Mouse (Mus musculus) embryo, embryonic 9.5 days (tissue): ENCODE results near the gene Olig2.

ENCODE experiments used
- DNase-seq: peaks from one replicate; pipeline ENCODE4 v3.0.0-alpha.2; 2017; ENCODE audit errors: extremely low spot score

The Olig2 gene

GRCm38 (mm10) chr16:91225233-91226037, at the start of gene Olig2:
Gene Olig2, plus strand, starts transcription at chr16:91225457.
- DNase-seq, result peak; percentile 83

DNA sequence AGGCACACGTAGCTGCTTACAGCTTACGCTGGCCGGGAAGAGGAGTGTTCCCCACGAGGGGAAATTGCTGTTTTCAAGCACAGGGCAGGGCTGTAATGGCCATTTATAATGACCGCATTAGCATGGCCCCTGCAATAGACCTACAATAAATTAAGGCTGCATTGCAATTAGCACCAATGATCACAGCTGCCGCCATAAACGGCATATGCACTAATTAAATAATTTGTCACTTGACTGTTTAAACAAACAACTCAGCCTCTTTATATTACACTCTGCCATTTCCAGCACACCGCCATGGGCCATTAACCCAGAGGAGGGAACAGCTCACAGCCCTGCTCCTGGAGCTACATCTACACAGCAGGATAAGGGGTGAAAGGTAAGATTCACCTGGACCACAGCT, 49.4 kb upstream of the Olig2 start:
- DNase-seq, result no peak

DNA sequence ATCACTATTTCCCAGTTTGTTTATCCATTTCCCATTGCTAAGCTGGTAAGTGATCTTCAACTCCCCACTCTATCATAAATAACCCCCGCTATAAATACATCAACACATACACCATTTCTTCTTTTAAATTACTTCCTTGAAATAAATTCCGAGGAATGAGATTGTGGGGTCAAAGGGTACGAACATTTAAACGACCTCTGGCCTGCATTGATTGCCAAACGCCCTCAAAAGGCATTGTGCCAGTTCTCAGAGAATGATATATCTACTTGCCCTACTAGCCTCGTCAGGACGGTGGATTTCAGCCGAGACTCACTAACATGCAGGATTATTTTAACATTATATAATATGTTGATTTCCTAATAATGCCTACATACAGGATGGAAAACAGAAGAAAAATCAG, 38.2 kb upstream of the Olig2 start:
- DNase-seq, result no peak

DNA sequence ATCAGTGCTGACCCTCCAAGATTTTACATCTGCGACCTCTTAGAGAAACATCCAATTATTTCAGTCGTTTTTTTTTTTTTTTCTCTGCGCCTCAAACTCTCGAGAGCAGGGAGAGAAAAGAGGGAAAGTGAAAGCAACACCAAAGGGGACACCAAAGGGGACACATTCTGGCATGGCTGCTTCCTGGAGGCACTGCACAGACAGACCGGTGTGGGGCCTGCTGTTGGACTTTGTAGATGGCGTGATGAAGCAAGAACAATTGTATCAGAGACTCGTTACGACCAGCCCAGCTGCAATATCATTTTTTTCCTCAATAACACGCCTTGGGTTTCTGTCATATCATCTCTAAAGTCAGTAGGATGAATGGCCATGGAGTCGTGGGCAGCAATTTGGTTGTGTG, 37.6 kb upstream of the Olig2 start:
- DNase-seq, result no peak

GRCm38 (mm10) chr16:91188304-91188703, 37.0 kb upstream of the Olig2 start:
- no peak for DNase-seq

- DNase-seq, result no peak
Observed at GRCm38 (mm10) chr16:91191233-91191632, 34.0 kb upstream of the Olig2 start.

GRCm38 (mm10) chr16:91191663-91192237, 33.5 kb upstream of the Olig2 start:
- no peak for DNase-seq

GRCm38 (mm10) chr16:91192672-91193354, 32.4 kb upstream of the Olig2 start:
- DNase-seq, result peak; percentile 66

- no peak for DNase-seq
Observed at GRCm38 (mm10) chr16:91199815-91200214, 25.4 kb upstream of the Olig2 start.

GRCm38 (mm10) chr16:91202989-91203388, 22.3 kb upstream of the Olig2 start:
- no peak for DNase-seq

- DNase-seq, result no peak
Observed at GRCm38 (mm10) chr16:91206371-91206770, 18.9 kb upstream of the Olig2 start.

GRCm38 (mm10) chr16:91217077-91217476, 8.2 kb upstream of the Olig2 start:
- no peak for DNase-seq

- no peak for DNase-seq
Observed at GRCm38 (mm10) chr16:91217948-91218347, 7.3 kb upstream of the Olig2 start.

DNA sequence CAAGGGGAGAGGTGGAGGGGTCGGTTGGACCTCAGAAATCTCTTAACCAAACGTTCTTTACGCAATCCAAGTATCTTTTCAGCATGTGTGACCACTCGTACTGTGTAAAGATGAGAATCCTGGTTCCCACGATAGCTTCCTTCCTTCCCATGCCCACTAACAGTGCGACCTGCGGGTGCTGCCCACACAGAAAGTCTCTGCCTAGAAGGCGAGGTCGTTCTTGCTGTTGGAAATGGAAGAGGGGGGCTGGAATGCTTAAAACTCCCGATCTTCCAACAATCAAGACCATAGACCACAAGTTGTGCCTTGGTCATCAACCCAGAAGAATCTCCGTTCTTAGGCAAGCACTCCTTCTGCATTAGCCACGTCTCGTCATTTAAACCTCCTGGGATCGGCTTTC, 6.0 kb upstream of the Olig2 start:
- no peak for DNase-seq

DNA sequence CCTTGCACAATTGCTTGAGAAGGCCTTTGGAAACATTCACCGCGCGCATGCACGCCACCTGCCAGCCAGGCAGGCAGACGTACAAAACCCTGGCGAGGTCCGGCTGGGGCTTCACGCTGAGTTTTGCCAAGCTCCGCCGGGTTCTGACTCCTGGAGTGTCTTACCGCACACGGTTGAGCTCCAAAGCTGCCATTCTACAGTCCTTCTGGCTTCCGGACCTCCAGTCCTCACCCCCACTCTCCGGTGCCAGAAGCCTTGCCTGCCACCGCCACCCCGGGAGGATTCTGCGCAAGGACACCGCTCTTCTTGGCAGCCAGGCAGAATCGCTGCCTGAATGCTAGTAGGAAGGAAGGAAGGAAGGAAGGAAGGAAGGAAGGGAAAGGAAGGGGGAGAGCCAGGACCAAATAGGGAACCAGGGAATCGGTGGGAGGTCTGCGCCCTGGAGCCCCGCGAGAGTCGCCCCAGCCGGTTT, 3.0 kb upstream of the Olig2 start:
- DNase-seq, result peak; percentile 42

GRCm38 (mm10) chr16:91222643-91223271, 2.5 kb upstream of the Olig2 start:
- peak; percentile 59 for DNase-seq

DNA sequence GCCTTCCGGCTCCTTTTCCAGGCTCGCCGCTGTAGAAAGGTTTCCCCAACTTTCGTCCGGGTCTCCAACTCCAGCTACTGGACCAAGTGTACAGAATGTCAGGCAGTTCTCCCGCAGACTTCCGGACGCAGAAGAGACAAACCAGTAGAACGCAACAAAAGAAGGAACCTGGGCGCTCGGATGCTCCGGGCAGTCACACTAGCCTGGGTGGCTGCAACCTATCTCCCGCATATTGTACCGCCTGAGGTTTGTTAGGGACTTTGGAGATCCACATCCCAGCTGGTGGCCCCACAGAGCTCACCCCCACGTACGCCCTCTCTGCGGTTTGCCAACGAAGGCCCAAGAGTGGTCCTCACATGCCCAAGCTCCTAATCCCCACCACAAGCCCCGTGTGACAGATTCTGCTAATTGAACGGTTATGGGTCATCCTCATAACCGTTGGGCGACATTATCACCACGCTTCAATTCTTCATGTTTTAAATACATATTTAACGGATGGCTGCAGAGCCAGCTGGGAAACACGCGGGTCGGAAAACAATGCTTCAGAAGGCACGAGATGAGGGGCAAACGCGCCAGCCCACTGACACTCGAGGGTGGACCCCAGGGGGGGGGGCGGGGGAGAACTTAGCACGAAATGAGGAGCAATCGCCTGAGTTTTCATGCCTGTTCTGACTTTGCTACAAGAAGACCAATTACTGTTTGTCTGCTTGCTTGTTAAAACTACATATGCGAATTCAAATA, 1.8 kb upstream of the Olig2 start:
- peak; percentile 19 for DNase-seq

GRCm38 (mm10) chr16:91224068-91224402, 1.2 kb upstream of the Olig2 start:
- DNase-seq, result no peak

- DNase-seq, result peak; percentile 62
Observed at GRCm38 (mm10) chr16:91224481-91225232, 600 bp upstream of the Olig2 start.

DNA sequence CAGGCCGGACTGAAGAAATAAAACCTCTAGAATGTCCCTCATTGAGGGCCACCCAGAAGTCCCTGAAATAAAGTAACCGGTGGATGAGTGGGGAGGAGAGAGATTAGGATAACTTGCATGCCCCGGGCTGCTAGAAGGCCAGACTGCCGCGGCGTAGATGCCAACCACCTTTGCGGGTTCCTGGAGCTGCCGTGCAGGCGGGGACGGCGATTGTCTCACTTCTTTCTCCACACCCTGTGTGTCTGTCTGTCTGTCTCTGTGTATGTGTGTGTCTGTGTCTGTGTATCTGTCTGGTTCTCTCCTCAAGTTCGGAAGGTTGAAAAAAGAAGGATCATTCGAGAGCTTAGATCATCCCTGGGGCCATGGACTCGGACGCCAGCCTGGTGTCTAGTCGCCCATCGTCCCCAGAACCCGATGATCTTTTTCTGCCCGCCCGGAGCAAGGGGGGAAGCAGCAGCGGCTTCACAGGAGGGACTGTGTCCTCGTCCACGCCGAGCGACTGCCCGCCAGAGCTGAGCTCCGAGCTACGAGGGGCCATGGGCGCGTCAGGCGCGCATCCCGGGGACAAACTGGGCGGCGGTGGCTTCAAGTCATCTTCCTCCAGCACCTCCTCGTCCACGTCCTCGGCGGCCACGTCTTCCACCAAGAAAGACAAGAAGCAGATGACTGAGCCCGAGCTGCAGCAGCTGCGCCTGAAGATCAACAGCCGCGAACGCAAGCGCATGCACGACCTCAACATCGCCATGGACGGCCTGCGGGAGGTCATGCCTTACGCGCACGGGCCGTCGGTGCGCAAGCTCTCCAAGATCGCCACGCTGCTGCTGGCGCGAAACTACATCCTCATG, 1.0 kb downstream of the Olig2 start:
- peak; percentile 44 for DNase-seq
